Mouse (Mus musculus): ENCODE measurements around the gene R3hdml. TPM values are rescaled to one million over a fixed set of nuclear protein-coding genes. Genes with fewer than 3 reads are reported as not detected.
A peak's percentile ranks its signal among the peaks of the same experiment; 100 is the strongest.
"Not testable (repeated sequence)": the region's sequence is repeated elsewhere in the genome, so short reads cannot be mapped to it uniquely, and the experiment has no call there.

Gene R3hdml
- not detected for total RNA-seq (2021)
- long read RNA-seq, experiment 1, result 0 reads
- long read RNA-seq, experiment 2, result 0 reads

- no peak for DNase-seq
These were observed at the start of gene R3hdml for GRCm38 (mm10) chr2:163492018-163492417. TSS of gene R3hdml (plus strand) at chr2:163492318.

GRCm38 (mm10) chr2:163443543-163443942 lies 48.6 kb upstream of the R3hdml start:
- DNase-seq, result no peak

DNA sequence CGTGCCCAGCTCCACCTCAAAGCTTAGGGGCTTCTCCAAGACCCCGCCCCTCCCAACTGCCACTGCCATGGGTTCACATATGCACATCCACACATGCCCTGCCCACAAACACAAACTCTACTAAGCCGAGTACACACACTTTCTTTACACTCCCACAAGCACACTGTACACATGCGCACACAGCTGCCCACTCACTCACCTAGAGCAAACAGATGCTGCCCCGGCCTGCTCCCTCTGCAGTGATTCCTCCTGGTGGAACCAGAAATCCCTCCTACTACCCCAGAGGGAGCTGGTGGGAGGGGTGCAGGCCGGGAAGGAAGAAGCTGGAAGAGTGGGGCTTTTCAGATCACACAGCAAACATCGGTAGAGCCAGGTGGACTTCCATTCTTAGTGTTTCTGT lies 48.1 kb upstream of the R3hdml start:
- DNase-seq, result no peak

DNA sequence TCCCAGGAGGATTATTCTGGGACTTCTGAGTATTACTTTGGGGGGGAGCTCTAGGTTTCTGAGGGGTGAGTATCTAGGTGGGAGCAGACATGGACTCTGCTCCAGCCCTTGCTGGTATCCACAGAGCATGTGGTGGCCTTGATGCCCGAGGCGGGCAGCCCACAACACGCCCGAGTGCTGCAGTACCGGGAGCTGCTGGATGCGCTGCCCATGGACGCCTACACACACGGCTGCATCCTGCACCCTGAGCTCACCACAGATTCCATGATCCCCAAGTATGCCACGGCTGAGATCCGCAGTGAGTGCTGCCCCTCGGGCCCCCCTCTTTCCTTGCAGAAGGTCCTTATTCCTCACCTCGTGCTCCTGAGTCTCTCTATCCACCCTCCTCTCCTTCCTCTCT lies 44.7 kb upstream of the R3hdml start:
- no peak for DNase-seq

- no peak for DNase-seq
These were observed 42.8 kb upstream of the R3hdml start for GRCm38 (mm10) chr2:163449276-163449675.

- no peak for DNase-seq
These were observed 41.3 kb upstream of the R3hdml start for GRCm38 (mm10) chr2:163450668-163451295.

- DNase-seq, result no peak
These were observed 39.4 kb upstream of the R3hdml start for GRCm38 (mm10) chr2:163452738-163453137.

DNA sequence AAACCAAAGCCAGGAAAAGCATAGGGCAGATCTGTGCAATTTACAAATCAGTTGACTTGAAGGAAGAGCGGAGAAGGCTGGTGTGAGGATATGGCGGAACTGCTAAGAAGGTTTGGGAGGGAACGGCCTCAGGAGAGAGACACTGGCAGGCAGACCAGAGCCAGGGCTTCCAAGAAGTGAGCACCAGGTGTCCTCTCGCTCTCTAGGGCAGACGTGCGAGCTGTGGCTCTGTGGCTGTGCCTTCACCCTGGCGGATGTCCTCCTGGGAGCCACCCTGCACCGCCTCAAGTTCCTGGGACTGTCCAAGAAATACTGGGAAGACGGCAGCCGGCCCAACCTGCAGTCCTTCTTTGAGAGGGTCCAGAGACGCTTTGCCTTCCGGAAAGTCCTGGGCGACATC lies 38.7 kb upstream of the R3hdml start:
- no peak for DNase-seq

DNA sequence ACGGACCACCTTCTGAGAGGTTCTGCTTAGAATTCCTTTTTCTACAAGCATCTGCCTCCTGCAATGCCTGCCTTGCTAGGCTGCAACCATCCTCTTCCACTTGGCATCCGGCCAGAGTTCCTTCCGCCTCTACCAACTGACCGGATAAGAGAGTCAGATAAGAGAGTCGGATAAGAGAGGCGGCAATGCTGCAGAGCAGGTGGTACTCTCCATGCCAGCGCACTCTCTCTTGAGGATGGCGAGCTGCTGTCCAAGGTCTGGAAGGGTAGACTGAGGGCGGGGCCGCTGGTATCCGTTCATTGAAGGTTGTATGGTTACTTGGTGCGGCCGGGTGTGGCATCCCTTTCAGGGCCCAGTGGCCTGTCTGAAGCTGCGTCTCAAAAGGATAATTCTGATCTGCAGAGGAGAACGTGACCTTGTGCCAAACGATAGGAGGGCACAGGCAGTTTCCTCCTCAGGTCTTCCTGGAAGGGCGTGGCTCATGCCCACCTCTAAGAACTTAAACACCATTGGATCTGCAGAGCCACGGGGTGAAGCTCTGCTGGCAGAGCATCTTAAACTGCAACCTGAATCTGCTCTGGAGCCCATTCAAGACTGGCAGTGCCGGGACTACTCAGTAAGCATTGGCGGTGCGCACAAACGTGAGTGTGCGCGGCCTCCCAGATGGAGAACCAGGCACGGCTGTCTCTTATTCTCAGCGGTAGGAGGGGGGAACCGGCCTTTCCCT lies 33.4 kb upstream of the R3hdml start:
- no peak for DNase-seq

GRCm38 (mm10) chr2:163459380-163459779 lies 32.7 kb upstream of the R3hdml start:
- DNase-seq, result no peak

DNA sequence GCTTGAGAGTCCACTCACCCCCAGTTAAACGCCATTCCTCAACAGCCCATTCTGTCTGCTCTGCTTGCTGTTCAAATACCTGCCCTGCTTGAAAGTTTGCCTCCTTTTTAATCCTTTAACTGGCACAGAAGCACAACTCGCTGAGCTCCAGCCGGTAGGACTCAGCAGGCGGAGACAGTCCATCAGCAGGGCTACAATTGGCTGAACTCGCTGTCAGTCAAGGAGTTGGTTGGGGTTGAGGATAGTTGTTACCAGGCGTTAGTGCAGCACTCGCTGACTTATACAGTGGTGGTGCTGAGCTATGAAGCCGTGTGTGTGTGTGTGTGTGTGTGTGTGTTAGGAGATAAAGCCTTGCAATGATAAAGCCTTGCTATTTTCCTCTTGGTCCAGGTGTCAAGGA lies 31.5 kb upstream of the R3hdml start:
- DNase-seq, result no peak

DNA sequence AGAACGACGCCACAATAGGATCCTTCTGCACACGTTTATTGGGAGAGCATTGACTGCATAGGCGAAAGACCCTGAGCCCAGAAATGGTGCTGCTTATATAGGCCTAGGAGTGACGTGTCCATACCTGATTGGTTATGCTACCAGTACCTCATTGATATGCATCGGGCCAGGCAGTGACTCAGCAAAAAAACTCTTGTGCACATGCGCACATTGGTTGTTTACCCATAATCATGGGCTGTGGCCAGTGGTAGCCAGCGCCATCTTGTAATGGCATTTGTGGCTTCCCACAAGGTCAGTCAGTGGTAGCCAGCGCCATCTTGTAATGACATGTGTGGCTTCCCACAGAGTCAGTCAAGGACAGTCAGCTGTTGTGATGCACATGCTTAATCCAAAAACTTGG lies 30.8 kb upstream of the R3hdml start:
- not testable (repeated sequence) for DNase-seq

GRCm38 (mm10) chr2:163462386-163462785 lies 29.7 kb upstream of the R3hdml start:
- DNase-seq, result no peak

- DNase-seq, result no peak
These were observed 29.3 kb upstream of the R3hdml start for GRCm38 (mm10) chr2:163462801-163463200.

- no peak for DNase-seq
These were observed 28.8 kb upstream of the R3hdml start for GRCm38 (mm10) chr2:163463251-163463769.

DNA sequence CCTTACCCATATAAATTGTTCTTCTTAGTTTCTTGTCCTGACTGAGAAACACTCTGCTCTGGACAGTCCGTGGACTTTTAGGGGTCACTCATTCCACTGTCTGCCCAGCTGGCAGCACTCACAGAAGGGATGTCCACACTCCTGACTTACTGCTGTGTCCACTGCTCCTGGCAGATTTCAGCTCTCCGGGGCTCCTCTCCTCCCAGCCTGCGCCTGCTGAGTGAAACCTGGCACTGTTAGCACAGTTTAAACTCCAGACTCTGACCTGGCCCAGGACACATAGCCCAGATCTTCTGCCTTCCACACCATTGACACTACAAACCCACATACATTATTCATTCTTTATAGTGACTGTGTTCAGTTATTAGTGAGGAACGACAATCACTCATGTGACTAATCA lies 28.1 kb upstream of the R3hdml start:
- no peak for DNase-seq

- no peak for DNase-seq
These were observed 27.6 kb upstream of the R3hdml start for GRCm38 (mm10) chr2:163464562-163464961.

DNA sequence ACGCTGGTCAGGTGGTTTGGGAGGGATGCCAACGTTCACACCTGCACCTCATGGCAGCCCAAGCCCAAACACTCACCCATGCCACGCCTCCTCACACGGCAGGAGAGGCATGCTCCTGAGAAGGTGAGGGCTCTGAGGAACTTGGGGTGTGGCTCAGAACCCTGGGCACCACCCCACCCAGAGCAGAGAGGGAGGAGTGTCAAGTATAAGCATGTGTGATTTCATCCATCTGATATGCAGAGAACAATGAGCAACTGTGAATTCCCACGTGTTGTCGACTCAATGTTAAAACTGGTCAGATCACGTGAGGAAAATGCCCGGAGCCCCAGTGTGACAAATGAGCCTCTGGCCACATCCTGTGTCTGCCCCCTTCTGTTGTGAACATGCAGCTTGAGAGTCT lies 25.3 kb upstream of the R3hdml start:
- no peak for DNase-seq

DNA sequence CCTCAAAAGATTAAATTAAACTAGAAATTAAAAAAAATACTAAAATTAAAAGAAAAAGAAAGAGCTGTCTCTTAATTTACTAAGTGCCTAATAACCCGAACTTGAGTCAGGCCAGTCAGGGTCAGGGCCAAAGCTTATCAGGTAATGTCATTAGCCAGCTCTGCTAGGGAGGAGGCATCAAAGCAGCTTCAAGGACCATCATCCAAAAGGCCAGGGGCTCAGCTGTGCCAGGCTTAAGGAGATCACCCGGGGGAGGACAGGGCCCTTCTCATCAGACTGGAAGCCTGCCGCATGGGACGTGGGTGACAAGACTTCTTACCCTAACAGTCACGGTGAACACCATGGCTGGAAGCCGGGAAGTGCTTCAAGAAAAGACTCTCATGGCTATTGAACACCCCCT lies 24.5 kb upstream of the R3hdml start:
- peak; percentile 66 to 74 for DNase-seq

GRCm38 (mm10) chr2:163468866-163469265 lies 23.3 kb upstream of the R3hdml start:
- DNase-seq, result peak in 1 of 2 experiments; percentile 34

GRCm38 (mm10) chr2:163469711-163470110 lies 22.4 kb upstream of the R3hdml start:
- DNase-seq, result no peak

DNA sequence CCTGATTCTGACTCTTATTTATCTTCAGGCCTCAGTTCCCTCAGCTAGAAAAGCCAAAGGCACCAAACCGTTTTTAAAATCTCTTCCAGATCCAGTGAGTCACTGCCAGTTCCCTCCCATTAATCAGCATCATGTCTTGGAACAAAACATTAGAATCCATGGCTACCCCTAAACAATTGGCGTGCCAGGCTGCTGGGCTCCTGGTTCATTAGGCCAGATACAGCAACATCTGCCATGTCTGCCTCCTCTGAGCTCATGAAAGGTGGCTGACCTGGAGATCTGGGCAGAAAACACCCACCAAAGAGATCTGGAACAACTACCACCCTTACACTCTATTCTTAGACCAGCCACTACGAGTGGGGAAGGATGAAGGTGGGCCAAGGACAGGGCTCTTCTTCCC lies 21.0 kb upstream of the R3hdml start:
- DNase-seq, result peak; percentile 39 to 63

DNA sequence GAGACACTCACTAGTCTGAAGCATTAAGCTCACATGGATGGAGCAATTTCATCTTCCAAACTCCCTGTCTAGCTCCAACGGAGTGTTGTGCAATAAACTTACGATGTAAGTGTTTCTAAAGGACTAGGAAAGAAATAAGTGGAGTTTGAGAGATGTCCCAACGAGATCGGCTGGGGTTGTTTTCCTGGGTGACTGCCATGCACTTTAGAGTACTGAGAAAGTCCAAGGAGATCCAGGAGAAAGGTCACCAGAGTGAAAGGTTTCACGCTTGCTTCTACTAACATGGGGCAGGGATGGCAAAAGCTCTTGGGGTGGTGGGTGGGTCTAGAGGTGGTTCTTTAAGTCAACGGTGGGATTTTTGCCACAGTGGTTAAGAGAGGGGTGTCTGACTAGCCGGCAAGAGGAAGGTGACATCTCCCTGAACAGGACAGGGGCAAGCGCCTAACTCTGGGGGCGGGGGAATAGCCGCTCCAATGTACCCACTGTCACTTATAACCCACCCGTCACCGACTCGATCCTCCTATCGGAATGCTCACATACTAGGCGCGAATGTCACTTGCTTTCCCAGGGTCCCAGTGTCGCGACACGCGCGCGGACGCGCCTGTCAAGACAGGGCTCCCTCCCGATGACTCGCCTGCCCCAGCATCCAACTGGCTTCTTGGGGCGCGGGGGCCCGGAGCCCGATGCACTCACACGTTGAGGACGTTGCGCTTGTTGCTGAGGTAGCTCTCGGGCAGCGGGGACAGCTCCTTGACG lies 20.2 kb upstream of the R3hdml start:
- DNase-seq, result peak in 1 of 2 experiments; percentile 42
